Mouse (Mus musculus) neural tube, embryonic 12.5 days (tissue): Measurements from ENCODE around the gene Gm42688. TPM values are rescaled to one million over a fixed set of nuclear protein-coding genes. Genes with fewer than 3 reads are reported as not detected.
"Not testable (repeated sequence)": the region's sequence is repeated elsewhere in the genome, so short reads cannot be mapped to it uniquely, and the experiment has no call there.

Experiments used
- ATAC-seq: fragments of 200-750 bp; cut with Nextera tagmentation; 2 replicates; pipeline ENCODE4 v1.8.0; 2017; ENCODE audit warnings: low read depth, mild to moderate bottlenecking, moderate TSS enrichment, moderate library complexity; ENCODE audit not compliant: low FRiP score
- H3K27ac ChIP-seq: fragments of 300-500 bp; sonication (generic); 2 replicates; pipeline ENCODE4 v1.5.1; 2016
- H3K27me3 ChIP-seq: fragments of 300-500 bp; sonication (generic); replicated peaks from 2 replicates; pipeline ENCODE4 v1.6.1; 2016; ENCODE audit warnings: mild to moderate bottlenecking
- H3K36me3 ChIP-seq: fragments of 300-500 bp; sonication (generic); 2 replicates; pipeline ENCODE4 v1.6.1; 2016; ENCODE audit warnings: mild to moderate bottlenecking
- H3K4me1 ChIP-seq: fragments of 300-500 bp; sonication (generic); 2 replicates; pipeline ENCODE4 v1.6.1; 2016
- H3K4me2 ChIP-seq: fragments of 300-500 bp; sonication (generic); replicated peaks from 2 replicates; pipeline ENCODE4 v1.6.1; 2016; ENCODE audit warnings: mild to moderate bottlenecking
- H3K4me3 ChIP-seq: fragments of 300-500 bp; sonication (generic); 2 replicates; pipeline ENCODE4 v1.5.1; 2016
- H3K9ac ChIP-seq: fragments of 300-500 bp; sonication (generic); 2 replicates; pipeline ENCODE4 v1.6.1; 2016; ENCODE audit warnings: mild to moderate bottlenecking
- H3K9me3 ChIP-seq: fragments of 300-500 bp; sonication (generic); 2 replicates; pipeline ENCODE4 v1.6.1; 2016; ENCODE audit warnings: mild to moderate bottlenecking
- WGBS: fragments of 180-500 bp; shearing (Covaris S2); methylation state at CpG from one replicate; pipeline ENCODE4 v1.1.7; 2016; 5-methylcytosine and 5-hydroxymethylcytosine counted together
- microRNA counts: library from miRNA; unstranded; fragments of <30 nt; microRNA quantifications from one replicate; lab custom pipeline; 2017
- microRNA-seq: library from miRNA; unstranded; fragments of <30 nt; microRNA quantifications from one replicate; pipeline ENCODE4, GENCODE M21; 2017
- polyA plus RNA-seq: library from polyadenylated mRNA; unstranded; fragments of >200 nt; fragmentation: Nextera tagmentation; extraction: Ambion mirVana; gene quantifications from 2 replicates; pipeline ENCODE4 v1.2.1, GENCODE M21; 2016

Gene Gm42688
- polyA plus RNA-seq, 1 experiment from 2014 or later = 4.8 TPM

DNA sequence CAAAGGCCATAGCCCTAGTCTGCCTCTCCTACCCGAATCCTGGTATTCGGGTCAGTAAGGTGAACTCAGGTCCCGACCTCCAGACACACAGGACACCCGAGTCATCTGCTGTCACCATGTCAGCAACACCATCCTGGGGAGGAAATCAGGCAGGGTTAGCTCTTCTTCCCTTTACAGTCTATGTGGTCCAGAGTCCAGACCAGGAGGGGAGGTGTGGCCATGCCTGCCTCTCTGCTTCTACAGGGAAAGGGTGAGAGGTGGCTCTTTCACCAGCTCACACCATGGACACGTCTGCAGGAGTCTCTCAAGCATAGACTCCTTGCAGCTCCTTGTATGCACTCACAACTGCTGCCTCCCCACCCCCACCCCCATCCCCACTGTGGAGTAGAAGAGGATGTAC is 52.1 kb downstream of the Gm42688 start:
- Histone ChIP-seq H3K27me3 (no peaks in the 10 kb centered on the region), H3K36me3 (peaks cover 46% of the 10 kb centered on the region), H3K9me3 (no peaks in the 10 kb centered on the region), H3K9ac (no peak overlapping the region), H3K27ac (no peak overlapping the region), H3K4me3 (no peak overlapping the region), H3K4me1 (peaks cover 23% of the 10 kb centered on the region), H3K4me2 (no peak overlapping the region)
- WGBS = 74% methylated on average over 5 of the region's 5 CpGs
- ATAC-seq = no peak

DNA sequence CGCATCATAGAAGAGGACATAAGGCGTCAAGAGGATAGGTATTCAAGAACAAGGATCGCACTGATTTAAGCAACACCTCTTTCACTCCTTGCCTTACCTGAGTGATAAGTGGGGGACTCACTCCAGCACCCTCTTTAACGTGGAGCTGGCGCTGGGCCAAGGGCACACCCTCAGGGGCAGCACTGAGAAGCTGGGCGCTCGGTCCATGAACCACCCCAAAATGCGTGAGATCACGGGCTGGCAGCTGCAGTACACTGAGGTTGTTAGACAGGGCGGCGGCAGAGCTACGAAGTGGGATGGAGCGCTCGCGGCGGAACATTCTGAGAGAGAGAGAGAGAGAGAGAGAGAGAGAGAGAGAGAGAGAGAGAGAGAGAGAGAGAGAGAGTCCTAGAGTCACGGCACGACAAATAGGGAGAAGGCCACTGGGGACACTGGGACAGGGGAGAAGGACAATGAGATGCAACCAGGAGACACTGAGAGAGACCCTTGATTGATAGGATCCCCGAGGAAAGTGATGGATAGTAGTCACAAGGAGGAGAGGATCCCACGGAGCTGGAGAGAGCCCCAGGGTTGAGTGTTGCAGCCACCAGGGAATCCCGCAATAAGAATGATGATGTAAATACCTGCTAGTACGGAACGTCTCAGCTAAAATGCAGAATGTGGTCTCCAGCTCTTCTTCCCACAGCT is 54.3 kb downstream of the Gm42688 start:
- Histone ChIP-seq H3K27ac (no peak overlapping the region), H3K27me3 (peaks cover 8% of the 10 kb centered on the region), H3K9me3 (no peaks in the 10 kb centered on the region), H3K4me3 (peak overlapping the region; percentile 58), H3K4me2 (peak overlapping the region; percentile 86), H3K4me1 (peaks cover 23% of the 10 kb centered on the region), H3K36me3 (peaks cover 24% of the 10 kb centered on the region), H3K9ac (peak overlapping the region; percentile 54)
- peak; percentile 68 for ATAC-seq
- WGBS = 7% methylated on average over 23 of the region's 23 CpGs

DNA sequence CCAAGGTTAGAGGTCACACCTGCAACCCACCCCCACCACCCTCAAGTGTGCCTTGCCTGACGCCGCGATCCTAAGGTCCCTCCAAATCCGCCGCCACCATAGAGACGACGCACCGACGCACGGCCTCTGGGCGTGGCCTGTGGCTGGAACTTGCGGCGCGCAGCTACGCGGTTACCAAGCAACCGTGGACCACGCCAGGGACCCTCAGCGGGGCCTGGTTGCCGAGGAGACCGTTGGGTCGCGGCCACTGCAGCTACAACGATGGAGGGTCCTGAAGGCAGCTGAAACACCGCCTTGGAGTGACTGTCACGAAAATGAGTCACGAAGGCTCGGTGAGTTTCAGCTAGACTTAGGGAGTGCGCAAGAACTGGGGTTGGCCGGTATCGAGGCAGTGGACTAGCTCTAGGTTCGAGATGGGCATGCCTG is 54.9 kb downstream of the Gm42688 start, which contains the start of the genes Wdr54 and 1700003E16Rik:
Gene Wdr54 (minus strand): TSS at position 139 of the 426 bp plus-strand sequence.
Gene 1700003E16Rik (plus strand): TSS at position 146 of the 426 bp plus-strand sequence.
- peak within 1 kb of the TSS; percentile 86 for H3K4me2 ChIP-seq
- no peak within 1 kb of the TSS for H3K27ac ChIP-seq

DNA sequence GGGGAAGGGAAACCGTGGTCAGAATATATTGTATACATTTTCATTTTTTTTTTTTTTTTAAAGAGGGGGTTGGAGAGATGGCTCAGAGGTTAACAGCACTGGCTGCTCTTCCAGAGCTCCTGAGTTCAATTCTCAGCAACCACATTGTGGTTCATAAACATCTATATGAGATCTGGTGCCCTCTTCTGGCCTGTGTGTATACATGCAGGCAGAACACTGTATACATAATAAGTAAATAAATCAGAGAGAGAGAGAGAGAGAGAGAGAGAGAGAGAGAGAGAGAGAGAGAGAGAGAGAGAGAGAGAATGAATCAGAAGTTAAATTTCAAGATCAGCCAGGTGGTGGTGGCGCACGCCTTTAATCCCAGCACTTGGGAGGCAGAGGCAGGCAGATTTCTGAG is 58.0 kb downstream of the Gm42688 start:
- H3K9ac ChIP-seq, H3K27ac ChIP-seq, H3K4me2 ChIP-seq, H3K4me3 ChIP-seq, ATAC-seq, H3K9me3 ChIP-seq, H3K36me3 ChIP-seq: not testable (repeated sequence)
- WGBS = 25% methylated on average over 3 of the region's 3 CpGs
- Histone ChIP-seq H3K27me3 (peaks cover 29% of the 10 kb centered on the region), H3K4me1 (peaks cover 26% of the 10 kb centered on the region)

More for the DNA sequence above, 54.9 kb downstream of the Gm42688 start, which contains the start of the genes Wdr54 and 1700003E16Rik:
- peak; percentile 96 for ATAC-seq
- Histone ChIP-seq H3K9ac (peak within 1 kb of the TSS; percentile 54), H3K27me3 (peaks cover 14% of the 10 kb centered on the region), H3K9me3 (no peaks in the 10 kb centered on the region), H3K36me3 (peaks cover 19% of the 10 kb centered on the region), H3K4me1 (peaks cover 23% of the 10 kb centered on the region), H3K4me3 (peak within 1 kb of the TSS; percentile 58)
- under 1% methylated on average over 32 of the region's 32 CpGs for WGBS

MicroRNAs encoded within 50 kb of the gene (microRNA counts, 519-probe panel; counts per million panel counts)
- microRNA mmu-miR-3470a+mmu-miR-3470b (lab: Ali Mortazavi, UCI) = 342 counts per million, percentile 67 among the panel's probes with 10 or more counts

Small RNA genes lying within 50 kb of the gene (microRNA-seq; reads per million reads assigned to microRNA genes)
- gene Mir3470a = not detected

Other genes with a start within 250 kb of the Gm42688 start
- gene Sema4f, start 161.8 kb upstream of the Gm42688 start, polyA plus RNA-seq = 12.9 and 15.1 TPM in 2 replicates
- 0.49 TPM in 1 of 2 replicates, not detected in the other for gene M1ap, start 154.7 kb upstream of the Gm42688 start, polyA plus RNA-seq
- gene Dok1, start 68.1 kb upstream of the Gm42688 start, polyA plus RNA-seq = 5.8 and 6.5 TPM in 2 replicates
- 9.1 and 9.4 TPM in 2 replicates for gene Loxl3, start 67.4 kb upstream of the Gm42688 start, polyA plus RNA-seq
- 158 and 167 TPM in 2 replicates for gene Aup1, start 47.1 kb upstream of the Gm42688 start, polyA plus RNA-seq
- 68.0 and 70.6 TPM in 2 replicates for gene Htra2, start 46.3 kb upstream of the Gm42688 start, polyA plus RNA-seq
- gene Dqx1, start 43.8 kb upstream of the Gm42688 start, polyA plus RNA-seq = 1.8 and 2.1 TPM in 2 replicates
- gene Tlx2, start 31.3 kb upstream of the Gm42688 start, polyA plus RNA-seq = 27.0 and 42.3 TPM in 2 replicates
- 43.6 and 52.3 TPM in 2 replicates for gene Pcgf1, start 23.7 kb upstream of the Gm42688 start, polyA plus RNA-seq
- 0.57 and 2.8 TPM in 2 replicates for gene Lbx2, start 15.2 kb upstream of the Gm42688 start, polyA plus RNA-seq
- gene Ccdc142, start within 50 bp of the Gm42688 start, polyA plus RNA-seq = 2.7 and 4.3 TPM in 2 replicates
- gene Mrpl53, start 7.4 kb downstream of the Gm42688 start, polyA plus RNA-seq = 124 and 128 TPM in 2 replicates
- 39.4 and 39.5 TPM in 2 replicates for gene Mogs, start 13.9 kb downstream of the Gm42688 start, polyA plus RNA-seq
- gene Wbp1, start 19.9 kb downstream of the Gm42688 start, polyA plus RNA-seq = 233 and 254 TPM in 2 replicates
- 17.6 and 18.7 TPM in 2 replicates for gene Ino80b, start 23.8 kb downstream of the Gm42688 start, polyA plus RNA-seq
- gene Rtkn, start 33.8 kb downstream of the Gm42688 start, polyA plus RNA-seq = 33.7 and 38.0 TPM in 2 replicates
- gene Wdr54, start 54.8 kb downstream of the Gm42688 start, polyA plus RNA-seq = 11.5 and 13.5 TPM in 2 replicates
- gene 1700003E16Rik, start 54.8 kb downstream of the Gm42688 start, polyA plus RNA-seq = 2.6 TPM in 2 replicates
- gene Dctn1, start 64.3 kb downstream of the Gm42688 start, polyA plus RNA-seq = 181 and 196 TPM in 2 replicates
- 0.18 and 0.34 TPM in 2 replicates for gene Slc4a5, start 118.2 kb downstream of the Gm42688 start, polyA plus RNA-seq
- gene Mthfd2, start 224.3 kb downstream of the Gm42688 start, polyA plus RNA-seq = 30.8 and 33.1 TPM in 2 replicates
- 46.4 and 48.5 TPM in 2 replicates for gene Mob1a, start 224.4 kb downstream of the Gm42688 start, polyA plus RNA-seq
- 92.1 and 93.5 TPM in 2 replicates for gene Bola3, start 247.5 kb downstream of the Gm42688 start, polyA plus RNA-seq